Mouse (Mus musculus) bone marrow macrophage, adult 2 months (primary cell): ENCODE results near the gene Myof. TPM values are rescaled to one million over a fixed set of nuclear protein-coding genes. Genes with fewer than 3 reads are reported as not detected.

Experiments used
- H3K27ac ChIP-seq: 2 replicates; pipeline ENCODE4 v1.5.1; 2012; ENCODE audit warnings: low read depth, low read length; ENCODE audit not compliant: insufficient read depth
- H3K4me1 ChIP-seq: 2 replicates; pipeline ENCODE4 v1.6.1; 2012; ENCODE audit warnings: low read length; ENCODE audit not compliant: control insufficient read depth, insufficient read depth
- H3K4me3 ChIP-seq: 2 replicates; pipeline ENCODE4 v1.5.1; 2012; ENCODE audit warnings: mild to moderate bottlenecking, low read length, moderate library complexity; ENCODE audit not compliant: insufficient read depth
- CTCF ChIP-seq: IDR thresholded peaks from 2 replicates; pipeline ENCODE4 v1.5.1; 2012; ENCODE audit warnings: low read depth, mild to moderate bottlenecking, low read length, moderate library complexity
- POLR2A ChIP-seq: IDR thresholded peaks from 2 replicates; pipeline ENCODE4 v1.6.1; 2012; ENCODE audit warnings: mild to moderate bottlenecking, low read depth, low read length, borderline replicate concordance
- polyA plus RNA-seq: library from polyadenylated mRNA; stranded (reverse); fragments of >200 nt; gene quantifications from 2 replicates; pipeline ENCODE4 v1.2.4, GENCODE M21; 2012; ENCODE audit not compliant: missing spikeins, insufficient read depth, insufficient read length

The Myof gene
- polyA plus RNA-seq, 1 experiment, result 160 TPM

- Histone ChIP-seq H3K4me3 (no peak overlapping the region), H3K4me1 (peaks cover 9% of the 10 kb centered on the region), H3K27ac (no peak overlapping the region)
- TF ChIP-seq CTCF (no peak), POLR2A (no peak)
These were observed 1.8 kb upstream of the Myof start for GRCm38 (mm10) chr19:38045198-38045597.

GRCm38 (mm10) chr19:38042261-38042722, 1.1 kb downstream of the Myof start:
- peak overlapping the region; percentile 78 for H3K27ac ChIP-seq
- TF ChIP-seq POLR2A (no peak), CTCF (no peak)
- peak overlapping the region; percentile 86 for H3K4me3 ChIP-seq
- peaks cover 11% of the 10 kb centered on the region for H3K4me1 ChIP-seq

- H3K4me1 ChIP-seq, result peaks cover 21% of the 10 kb centered on the region
- H3K4me3 ChIP-seq, result no peak overlapping the region
- no peak overlapping the region for H3K27ac ChIP-seq
- TF ChIP-seq POLR2A (no peak), CTCF (no peak)
These were observed 5.1 kb downstream of the Myof start for GRCm38 (mm10) chr19:38038267-38038666.

GRCm38 (mm10) chr19:38035766-38036165, 7.6 kb downstream of the Myof start:
- no peak for TF ChIP-seq CTCF
- TF ChIP-seq POLR2A, result no peak
- Histone ChIP-seq H3K4me1 (peaks cover 27% of the 10 kb centered on the region), H3K4me3 (no peak overlapping the region), H3K27ac (no peak overlapping the region)

GRCm38 (mm10) chr19:38034696-38035095, 8.7 kb downstream of the Myof start:
- TF ChIP-seq POLR2A (no peak), CTCF (no peak)
- H3K4me1 ChIP-seq, result peaks cover 33% of the 10 kb centered on the region
- no peak overlapping the region for H3K4me3 ChIP-seq
- no peak overlapping the region for H3K27ac ChIP-seq

GRCm38 (mm10) chr19:38033735-38034057, 9.7 kb downstream of the Myof start:
- Histone ChIP-seq H3K27ac (no peak overlapping the region), H3K4me3 (no peak overlapping the region), H3K4me1 (peaks cover 38% of the 10 kb centered on the region)
- no peak for TF ChIP-seq CTCF
- TF ChIP-seq POLR2A, result no peak

GRCm38 (mm10) chr19:38032993-38033734, 10.2 kb downstream of the Myof start:
- Histone ChIP-seq H3K4me3 (no peak overlapping the region), H3K27ac (no peak overlapping the region), H3K4me1 (peaks cover 42% of the 10 kb centered on the region)
- TF ChIP-seq POLR2A (no peak), CTCF (no peak)

GRCm38 (mm10) chr19:38031144-38031543, 12.2 kb downstream of the Myof start:
- peaks cover 58% of the 10 kb centered on the region for H3K4me1 ChIP-seq
- no peak overlapping the region for H3K4me3 ChIP-seq
- TF ChIP-seq CTCF (no peak), POLR2A (no peak)

GRCm38 (mm10) chr19:38030673-38031137, 12.7 kb downstream of the Myof start:
- Histone ChIP-seq H3K4me1 (peaks cover 60% of the 10 kb centered on the region), H3K4me3 (no peak overlapping the region), H3K27ac (peak overlapping the region; percentile 68)
- no peak for TF ChIP-seq POLR2A
- TF ChIP-seq CTCF, result no peak

More at GRCm38 (mm10) chr19:38031144-38031543, 12.2 kb downstream of the Myof start:
- H3K27ac ChIP-seq, result no peak overlapping the region

- Histone ChIP-seq H3K4me1 (peaks cover 65% of the 10 kb centered on the region), H3K4me3 (peak overlapping the region; percentile 13), H3K27ac (peak overlapping the region; percentile 68)
- TF ChIP-seq POLR2A, result no peak
- TF ChIP-seq CTCF, result no peak
These were observed 13.5 kb downstream of the Myof start for GRCm38 (mm10) chr19:38029871-38030270.
